Mouse (Mus musculus) testis, adult 2 months (tissue): ENCODE measurements at regions not wholly inside any gene's neighbourhood (a gene's known extent, or its start where the extent isn't known, plus 50 kb on each side); places are given as distances from the start of the nearest gene placed in this dataset.

Experiments
- CTCF ChIP-seq: fragments of 200-500 bp; IDR thresholded peaks from 2 replicates; pipeline ENCODE4 v1.5.1; 2012; ENCODE audit warnings: low read depth, mild to moderate bottlenecking, inconsistent platforms, low read length, moderate library complexity; ENCODE audit not compliant: control insufficient read depth, insufficient read depth, insufficient replicate concordance
- POLR2A ChIP-seq: fragments of 200-500 bp; IDR thresholded peaks from 2 replicates; pipeline ENCODE4 v1.6.1; 2012; ENCODE audit warnings: low read depth, mild to moderate bottlenecking, inconsistent platforms, low read length, moderate library complexity; ENCODE audit not compliant: control insufficient read depth

- no peak for TF ChIP-seq POLR2A
- TF ChIP-seq CTCF = no peak
Observed at GRCm38 (mm10) chr16:55663946-55664345, 174.8 kb downstream of the Nfkbiz start.
